Mouse (Mus musculus): Measurements from ENCODE around the gene Gtdc1.
A peak's percentile ranks its signal among the peaks of the same experiment; 100 is the strongest.

Gtdc1 gene

GRCm38 (mm10) chr2:44590881-44591280 lies 336.6 kb downstream of the Gtdc1 start:
- DNase-seq (ENCODE audit: inconsistent ontology term): no peak

- no peak for DNase-seq (ENCODE audit: inconsistent ontology term)
Measured at GRCm38 (mm10) chr2:44584061-44584460, 343.4 kb downstream of the Gtdc1 start.

GRCm38 (mm10) chr2:44583491-44583890 lies 344.0 kb downstream of the Gtdc1 start:
- DNase-seq (ENCODE audit: inconsistent ontology term): no peak

GRCm38 (mm10) chr2:44571810-44572209 lies 355.6 kb downstream of the Gtdc1 start:
- DNase-seq (ENCODE audit: inconsistent ontology term): no peak

DNA sequence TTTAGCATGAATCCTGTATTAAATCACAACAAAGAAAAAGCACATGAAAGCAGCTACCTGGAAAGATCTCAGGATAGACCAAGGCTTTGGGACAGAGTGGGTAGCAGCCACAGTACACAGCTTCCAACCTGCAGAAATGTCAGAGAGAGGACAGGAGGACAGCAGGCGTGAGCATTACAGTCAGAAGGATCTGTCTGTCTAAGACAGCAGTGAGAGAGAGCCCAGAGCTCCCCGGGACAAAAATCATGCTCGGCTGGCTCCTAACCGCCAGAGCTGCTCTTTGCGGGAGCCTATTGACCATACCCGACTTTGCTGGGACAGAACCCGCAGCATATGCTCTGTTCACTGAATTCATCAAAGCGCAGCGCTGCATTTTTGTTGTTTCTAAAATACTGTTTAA lies 356.3 kb downstream of the Gtdc1 start:
- DNase-seq (ENCODE audit: inconsistent ontology term): no peak

DNA sequence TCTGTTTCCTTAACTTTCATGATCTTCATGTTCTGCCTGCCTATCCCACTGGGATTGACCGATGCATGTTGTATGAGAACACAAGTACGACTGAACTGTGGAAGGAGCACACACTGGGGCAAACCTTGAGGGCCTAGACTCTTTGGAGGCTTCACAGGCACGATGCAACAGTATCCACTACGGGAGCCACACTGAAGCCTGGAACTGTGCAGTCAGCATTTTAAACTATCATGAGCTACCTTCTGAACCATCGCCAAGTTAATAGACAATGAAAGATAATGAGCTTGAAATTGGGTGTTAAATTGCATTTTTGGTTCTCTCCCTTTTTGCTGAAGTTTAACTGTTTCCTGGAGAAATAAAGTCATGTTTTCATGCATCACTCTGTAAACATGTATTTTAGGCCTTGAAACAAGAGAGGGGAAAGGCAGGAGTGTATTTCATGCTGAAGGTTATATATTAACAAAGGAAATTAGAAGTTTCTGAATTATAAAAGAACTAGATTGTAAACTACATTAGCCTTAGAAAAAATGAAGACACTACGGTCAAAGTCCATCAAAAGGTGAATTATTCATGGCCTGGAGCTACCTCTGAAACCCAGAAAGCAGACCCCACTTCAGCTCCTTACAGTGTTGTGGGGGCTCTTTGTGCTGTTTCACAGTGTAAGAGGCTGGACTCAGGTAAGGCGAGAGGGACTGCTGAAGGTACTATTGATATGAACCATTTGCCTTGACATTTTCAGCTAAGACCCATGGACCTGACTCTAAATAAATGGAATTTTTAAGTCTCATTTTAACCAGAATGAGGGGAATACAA lies 358.1 kb downstream of the Gtdc1 start:
- no peak for DNase-seq (ENCODE audit: inconsistent ontology term)

- DNase-seq (ENCODE audit: inconsistent ontology term): no peak
Measured at GRCm38 (mm10) chr2:44564776-44565692, 362.4 kb downstream of the Gtdc1 start.

- DNase-seq (ENCODE audit: inconsistent ontology term): no peak
Measured at GRCm38 (mm10) chr2:44561789-44562188, 365.7 kb downstream of the Gtdc1 start.

DNA sequence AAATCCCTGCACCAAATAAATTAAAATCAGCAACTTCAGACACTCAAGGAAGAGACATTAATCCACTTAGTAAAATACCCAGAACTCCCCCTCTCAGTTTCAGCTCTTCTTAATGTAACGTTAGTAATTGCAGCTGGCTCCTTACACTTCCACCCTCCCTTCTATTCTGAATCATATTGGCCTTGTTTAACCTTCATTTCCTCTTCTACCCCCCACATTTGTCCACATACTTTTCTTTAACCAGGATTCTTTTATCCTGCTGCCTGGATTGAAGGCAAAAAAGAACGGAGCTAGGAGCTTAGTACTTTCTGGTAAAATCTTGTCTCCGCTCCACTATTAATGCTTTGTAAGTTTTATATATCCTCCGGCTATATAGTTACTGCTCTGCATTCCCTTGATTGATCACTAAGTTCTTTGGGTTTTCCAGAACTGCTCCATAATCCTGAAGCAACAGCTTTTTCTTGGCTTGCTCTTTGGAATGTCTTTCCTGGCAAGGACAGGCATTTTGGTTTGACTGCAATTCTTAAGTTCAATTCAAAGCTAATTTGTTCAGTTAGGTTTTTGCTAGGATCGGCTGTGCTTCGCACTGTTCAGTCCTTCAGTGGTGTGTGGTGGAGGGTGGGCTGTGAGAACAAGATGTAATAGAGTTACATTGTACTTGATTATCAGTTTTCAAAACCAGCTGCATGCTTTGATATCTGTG lies 368.1 kb downstream of the Gtdc1 start:
- DNase-seq (ENCODE audit: inconsistent ontology term): no peak

DNA sequence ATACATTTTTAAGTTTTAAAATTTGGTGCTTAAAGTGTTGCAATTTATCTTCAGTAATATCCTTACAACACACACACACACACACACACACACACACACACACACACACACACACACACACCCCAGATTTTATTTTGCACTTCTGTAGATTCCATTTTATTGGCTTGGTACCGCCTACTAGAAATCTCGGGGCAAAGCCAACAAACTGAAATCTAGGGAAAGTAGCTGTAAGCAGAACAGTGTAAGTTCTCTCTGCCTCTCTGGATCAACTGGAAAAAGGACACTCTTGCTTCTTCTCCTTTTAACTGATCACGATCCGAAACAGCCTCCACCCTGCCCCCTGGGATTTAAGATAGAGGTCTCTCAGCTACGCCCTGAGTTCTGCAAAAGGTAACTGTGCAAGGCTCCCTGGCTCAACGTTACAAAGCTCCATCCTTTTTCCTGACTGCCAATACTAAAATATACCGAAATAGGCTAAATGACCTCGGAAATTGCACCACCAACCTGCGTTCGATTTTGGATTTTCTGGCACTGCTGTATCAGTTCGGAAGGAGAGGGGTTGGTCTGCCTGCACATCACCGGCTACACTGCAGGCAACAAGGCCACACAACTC lies 369.7 kb downstream of the Gtdc1 start:
- DNase-seq (ENCODE audit: inconsistent ontology term): no peak

DNA sequence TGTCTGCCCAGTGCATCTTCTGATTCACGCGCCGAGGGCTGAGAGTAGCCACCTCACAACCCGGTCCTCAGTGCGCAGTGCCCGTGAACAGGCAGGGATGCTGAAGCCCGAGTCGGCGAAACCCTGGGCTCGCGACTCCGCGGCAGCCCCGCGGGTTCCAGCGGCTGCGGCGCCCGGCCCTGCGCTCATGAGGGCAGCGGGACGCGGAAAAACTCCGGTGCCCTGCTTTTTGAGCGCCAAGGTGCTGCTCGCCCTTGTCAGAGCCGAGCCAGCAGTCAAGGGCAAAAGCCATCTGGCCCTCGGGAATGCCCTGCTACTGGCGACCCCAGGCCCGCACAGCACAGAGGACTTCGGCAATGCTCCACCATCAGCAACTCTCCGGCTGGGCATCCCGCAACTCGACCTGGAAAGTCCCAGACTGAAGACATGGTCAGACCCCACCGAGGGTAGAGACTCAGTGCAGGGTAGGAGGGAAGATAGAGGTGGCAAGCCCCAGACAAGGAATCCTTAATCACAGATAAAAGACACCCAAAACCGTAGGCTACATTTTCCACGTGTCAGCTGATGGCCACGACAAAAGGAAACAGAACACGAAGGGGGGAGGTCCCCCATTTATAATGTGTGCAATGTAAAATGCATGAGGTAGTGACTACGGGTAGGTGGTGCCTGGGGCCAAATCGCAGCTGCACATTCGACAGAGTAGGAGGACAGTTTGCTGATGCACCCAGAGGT lies 370.4 kb downstream of the Gtdc1 start:
- peak; percentile 40 for DNase-seq (ENCODE audit: inconsistent ontology term)

DNA sequence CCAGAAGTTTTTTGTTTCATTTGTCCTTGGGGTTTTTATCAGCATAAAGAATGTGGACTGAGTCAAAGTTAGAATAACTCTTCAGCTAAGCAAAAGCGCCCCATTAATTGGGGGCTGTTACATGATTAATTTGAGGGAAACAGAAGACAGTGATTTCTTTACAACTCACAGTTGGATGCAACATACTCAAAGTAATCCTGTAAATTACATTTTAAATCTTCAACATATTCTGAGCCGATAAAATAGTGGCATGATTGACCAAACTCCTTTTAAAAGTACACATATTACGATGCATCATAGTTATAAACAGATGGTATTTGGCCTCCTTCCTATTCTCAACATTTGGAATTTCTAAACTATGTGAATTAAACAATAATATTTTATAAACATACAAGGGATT lies 372.7 kb downstream of the Gtdc1 start:
- no peak for DNase-seq (ENCODE audit: inconsistent ontology term)

DNA sequence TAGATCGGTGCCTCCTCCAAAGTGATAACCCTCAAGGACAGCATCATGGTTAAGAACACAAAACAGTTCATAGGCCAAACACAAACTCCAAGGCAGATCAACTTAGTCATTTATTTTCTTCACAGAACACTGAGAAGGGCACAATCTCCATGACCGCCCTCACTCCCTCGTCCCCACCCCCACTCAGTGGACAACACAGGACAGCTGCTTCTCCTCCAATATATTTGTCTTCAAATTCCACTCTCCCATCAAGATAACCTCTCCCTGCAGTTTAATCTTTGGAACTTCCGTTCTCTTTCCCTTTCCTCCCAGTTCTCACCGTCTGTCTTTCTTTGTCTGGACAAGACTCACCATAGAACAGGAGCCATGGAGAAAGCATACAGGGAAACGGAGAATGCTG lies 378.1 kb downstream of the Gtdc1 start:
- no peak for DNase-seq (ENCODE audit: inconsistent ontology term)

- DNase-seq (ENCODE audit: inconsistent ontology term): no peak
Measured at GRCm38 (mm10) chr2:44542775-44543174, 384.7 kb downstream of the Gtdc1 start.

- DNase-seq (ENCODE audit: inconsistent ontology term): no peak
Measured at GRCm38 (mm10) chr2:44541726-44542125, 385.7 kb downstream of the Gtdc1 start.

DNA sequence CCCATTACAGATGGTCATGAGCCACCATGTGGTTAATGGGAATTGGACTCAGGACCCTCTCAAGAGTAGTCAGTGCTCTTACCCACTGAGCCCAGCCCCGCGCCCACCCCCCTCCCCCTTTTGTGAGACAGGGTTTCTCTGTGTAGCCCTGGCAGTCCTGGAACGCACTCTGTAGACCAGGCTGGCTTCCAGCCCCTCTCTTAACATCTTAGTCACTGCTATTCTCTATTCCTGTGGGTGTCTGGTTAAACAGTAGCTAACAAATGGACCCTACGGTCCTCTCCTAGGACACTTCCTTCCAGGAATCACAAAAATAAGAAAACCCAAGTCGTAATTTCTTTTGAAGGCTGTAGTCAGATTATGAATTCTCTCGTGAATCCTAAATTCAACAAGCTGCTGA lies 386.6 kb downstream of the Gtdc1 start:
- no peak for DNase-seq (ENCODE audit: inconsistent ontology term)

GRCm38 (mm10) chr2:44539121-44539634 lies 388.3 kb downstream of the Gtdc1 start:
- no peak for DNase-seq (ENCODE audit: inconsistent ontology term)

- no peak for DNase-seq (ENCODE audit: inconsistent ontology term)
Measured at GRCm38 (mm10) chr2:44538135-44538534, 389.3 kb downstream of the Gtdc1 start.

GRCm38 (mm10) chr2:44535760-44536159 lies 391.7 kb downstream of the Gtdc1 start:
- DNase-seq (ENCODE audit: inconsistent ontology term): no peak

DNA sequence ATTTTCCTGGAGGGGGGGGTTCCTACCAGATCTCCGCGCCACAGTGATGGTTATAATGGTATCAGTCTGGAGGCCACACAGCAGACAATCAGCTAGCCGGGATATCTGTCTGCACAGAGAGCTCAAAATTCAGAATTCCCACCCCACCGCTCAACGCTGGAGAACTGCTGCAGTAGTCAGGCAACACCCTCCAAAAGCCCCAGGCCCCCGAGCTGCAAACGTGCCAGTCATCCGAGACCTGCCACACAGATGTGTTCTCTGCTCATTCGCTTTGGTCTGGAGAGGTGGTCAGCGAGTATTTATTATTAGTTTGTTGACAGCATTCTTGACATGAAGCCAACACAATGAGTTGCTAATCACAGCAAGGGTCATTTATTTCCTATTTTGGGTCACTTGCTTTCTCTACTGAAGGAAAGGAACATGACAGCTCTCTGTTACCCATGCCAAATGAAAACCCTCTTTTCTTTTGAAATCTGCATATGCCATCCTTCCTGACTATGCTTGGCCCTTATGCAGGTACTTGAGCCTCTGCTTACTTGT lies 392.3 kb downstream of the Gtdc1 start:
- peak; percentile 84 for DNase-seq (ENCODE audit: inconsistent ontology term)
